Mouse (Mus musculus) megakaryocyte, embryonic 14.5 days (primary cell): ENCODE data around the gene Afmid. TPM values are rescaled to one million over a fixed set of nuclear protein-coding genes. Genes with fewer than 3 reads are reported as not detected.
"Not testable (repeated sequence)": the region's sequence is repeated elsewhere in the genome, so short reads cannot be mapped to it uniquely, and the experiment has no call there.

Source experiments
- H3K27me3 ChIP-seq: replicated peaks from 2 replicates; pipeline ENCODE3; 2012; ENCODE audit warnings: inconsistent platforms
- H3K36me3 ChIP-seq: replicated peaks from 2 replicates; pipeline ENCODE3; 2012; ENCODE audit warnings: low read length, inconsistent platforms, mixed read lengths
- H3K4me1 ChIP-seq: 2 replicates; pipeline ENCODE4 v1.6.1; 2012; ENCODE audit warnings: inconsistent platforms
- H3K4me3 ChIP-seq: replicated peaks from 2 replicates; pipeline ENCODE3; 2012; ENCODE audit warnings: moderate library complexity, mild to moderate bottlenecking, inconsistent platforms
- H3K9me3 ChIP-seq: 2 replicates; pipeline ENCODE4 v1.6.1; 2012; ENCODE audit warnings: inconsistent platforms
- FLI1 ChIP-seq: IDR thresholded peaks from 2 replicates; pipeline ENCODE4 v1.6.1; 2012; ENCODE audit warnings: low read length, inconsistent platforms, mixed read lengths
- GATA1 ChIP-seq: IDR thresholded peaks from 3 replicates; pipeline ENCODE4 v1.6.1; 2012; ENCODE audit warnings: mixed read lengths, low read length, inconsistent platforms, borderline replicate concordance
- polyA plus RNA-seq: library from polyadenylated mRNA; stranded (reverse); fragments of >175 nt; gene quantifications from 2 replicates; pipeline ENCODE4 v1.2.3, GENCODE M21; 2012; ENCODE audit warnings: low replicate concordance; ENCODE audit not compliant: insufficient read depth

The Afmid gene
- polyA plus RNA-seq, 1 experiment, result 1.8 TPM

- TF ChIP-seq FLI1 (no peak), GATA1 (no peak)
- Histone ChIP-seq H3K9me3 (no peaks in the 10 kb centered on the region), H3K27me3 (peaks cover 2% of the 10 kb centered on the region), H3K4me3 (peak within 1 kb of the TSS; percentile 97), H3K4me1 (peaks cover 59% of the 10 kb centered on the region), H3K36me3 (peaks cover 47% of the 10 kb centered on the region)
Measured at GRCm38 (mm10) chr11:117809407-117810311, 16.1 kb upstream of the Afmid start, which contains the start of the genes Gm20708 and Syngr2. Gene Gm20708, plus strand, starts transcription at chr11:117809668. Gene Syngr2, plus strand, starts transcription at chr11:117809668.

- Histone ChIP-seq H3K36me3 (peaks cover 55% of the 10 kb centered on the region), H3K4me3 (peak overlapping the region; percentile 97), H3K9me3 (no peaks in the 10 kb centered on the region), H3K27me3 (peaks cover 2% of the 10 kb centered on the region), H3K4me1 (peaks cover 65% of the 10 kb centered on the region)
- TF ChIP-seq GATA1 (no peak), FLI1 (no peak)
Measured at GRCm38 (mm10) chr11:117810401-117811046, 15.2 kb upstream of the Afmid start.

GRCm38 (mm10) chr11:117813867-117814266 is 11.9 kb upstream of the Afmid start:
- H3K4me3 ChIP-seq, result no peak overlapping the region
- no peaks in the 10 kb centered on the region for H3K9me3 ChIP-seq
- H3K27me3 ChIP-seq, result no peaks in the 10 kb centered on the region
- peaks cover 71% of the 10 kb centered on the region for H3K4me1 ChIP-seq
- peaks cover 73% of the 10 kb centered on the region for H3K36me3 ChIP-seq
- TF ChIP-seq FLI1, result no peak
- TF ChIP-seq GATA1, result no peak

- peaks cover 82% of the 10 kb centered on the region for H3K36me3 ChIP-seq
- H3K9me3 ChIP-seq, result no peaks in the 10 kb centered on the region
- H3K4me1 ChIP-seq, result peaks cover 66% of the 10 kb centered on the region
- no peak overlapping the region for H3K4me3 ChIP-seq
- no peak for TF ChIP-seq GATA1
- no peak for TF ChIP-seq FLI1
- no peaks in the 10 kb centered on the region for H3K27me3 ChIP-seq
Measured at GRCm38 (mm10) chr11:117814704-117815366, 10.9 kb upstream of the Afmid start.

GRCm38 (mm10) chr11:117815850-117816249 is 9.9 kb upstream of the Afmid start:
- not testable (repeated sequence) for H3K4me3 ChIP-seq
- Histone ChIP-seq H3K36me3 (peaks cover 91% of the 10 kb centered on the region), H3K4me1 (peaks cover 57% of the 10 kb centered on the region)

GRCm38 (mm10) chr11:117816389-117816996 is 9.2 kb upstream of the Afmid start:
- Histone ChIP-seq H3K4me1 (peaks cover 56% of the 10 kb centered on the region), H3K27me3 (no peaks in the 10 kb centered on the region), H3K9me3 (no peaks in the 10 kb centered on the region), H3K4me3 (peak overlapping the region; percentile 40), H3K36me3 (peaks cover 94% of the 10 kb centered on the region)
- no peak for TF ChIP-seq GATA1
- TF ChIP-seq FLI1, result no peak

More at GRCm38 (mm10) chr11:117815850-117816249, 9.9 kb upstream of the Afmid start:
- not testable (repeated sequence) for H3K27me3 ChIP-seq, H3K9me3 ChIP-seq

GRCm38 (mm10) chr11:117819095-117819494 is 6.6 kb upstream of the Afmid start:
- no peak overlapping the region for H3K4me3 ChIP-seq
- H3K27me3 ChIP-seq, result peaks cover 2% of the 10 kb centered on the region
- H3K36me3 ChIP-seq, result peaks cover 95% of the 10 kb centered on the region
- H3K9me3 ChIP-seq, result no peaks in the 10 kb centered on the region
- peaks cover 48% of the 10 kb centered on the region for H3K4me1 ChIP-seq
- TF ChIP-seq FLI1 (no peak), GATA1 (no peak)

GRCm38 (mm10) chr11:117820173-117820572 is 5.6 kb upstream of the Afmid start:
- H3K9me3 ChIP-seq, result no peaks in the 10 kb centered on the region
- peaks cover 2% of the 10 kb centered on the region for H3K27me3 ChIP-seq
- TF ChIP-seq FLI1 (no peak), GATA1 (no peak)
- peaks cover 84% of the 10 kb centered on the region for H3K36me3 ChIP-seq
- H3K4me1 ChIP-seq, result peaks cover 48% of the 10 kb centered on the region
- H3K4me3 ChIP-seq, result no peak overlapping the region

GRCm38 (mm10) chr11:117821868-117822267 is 3.9 kb upstream of the Afmid start:
- H3K36me3 ChIP-seq, result peaks cover 69% of the 10 kb centered on the region
- TF ChIP-seq GATA1 (no peak), FLI1 (no peak)
- no peak overlapping the region for H3K4me3 ChIP-seq

More at GRCm38 (mm10) chr11:117821868-117822267, 3.9 kb upstream of the Afmid start:
- Histone ChIP-seq H3K9me3 (no peaks in the 10 kb centered on the region), H3K27me3 (peaks cover 14% of the 10 kb centered on the region), H3K4me1 (peaks cover 55% of the 10 kb centered on the region)
